Mouse (Mus musculus) ZHBTc4 (cell line): ENCODE measurements around the gene Ush1c.

Experiments used
- DNase-seq: peaks from one replicate; pipeline ENCODE4 v3.0.0-alpha.2; 2011; ENCODE audit warnings: low read depth, low spot score

Gene Ush1c

DNA sequence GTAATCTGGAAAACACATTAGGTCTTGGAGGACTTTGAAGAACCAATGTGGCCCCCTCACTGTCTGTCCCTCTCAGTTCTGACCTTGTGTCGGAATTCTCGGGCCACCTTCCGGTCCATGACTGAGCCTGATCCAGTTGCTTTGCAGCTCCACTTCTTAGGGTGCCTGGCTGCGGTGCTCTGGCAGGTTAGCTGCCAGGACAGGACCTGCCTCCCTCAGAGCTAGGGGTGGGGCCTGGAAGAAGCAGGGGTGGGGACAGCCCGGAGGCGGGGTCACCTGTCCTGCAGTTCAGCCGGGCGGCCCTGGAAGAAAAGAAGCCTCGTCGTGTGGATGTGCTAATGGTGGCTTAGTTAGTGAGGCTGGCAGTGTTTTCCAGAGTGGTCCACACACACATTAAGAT lies at the start of gene Ush1c:
Gene Ush1c (minus strand): TSS at position 158 of the 400 bp plus-strand sequence.
- DNase-seq, result peak; percentile 26

GRCm38 (mm10) chr7:46287051-46287450 lies 48.7 kb upstream of the Ush1c start:
- no peak for DNase-seq

GRCm38 (mm10) chr7:46286391-46286790 lies 48.1 kb upstream of the Ush1c start:
- no peak for DNase-seq

GRCm38 (mm10) chr7:46285161-46285839 lies 47.0 kb upstream of the Ush1c start:
- DNase-seq, result peak; percentile 19

GRCm38 (mm10) chr7:46283681-46284080 lies 45.4 kb upstream of the Ush1c start:
- no peak for DNase-seq

DNA sequence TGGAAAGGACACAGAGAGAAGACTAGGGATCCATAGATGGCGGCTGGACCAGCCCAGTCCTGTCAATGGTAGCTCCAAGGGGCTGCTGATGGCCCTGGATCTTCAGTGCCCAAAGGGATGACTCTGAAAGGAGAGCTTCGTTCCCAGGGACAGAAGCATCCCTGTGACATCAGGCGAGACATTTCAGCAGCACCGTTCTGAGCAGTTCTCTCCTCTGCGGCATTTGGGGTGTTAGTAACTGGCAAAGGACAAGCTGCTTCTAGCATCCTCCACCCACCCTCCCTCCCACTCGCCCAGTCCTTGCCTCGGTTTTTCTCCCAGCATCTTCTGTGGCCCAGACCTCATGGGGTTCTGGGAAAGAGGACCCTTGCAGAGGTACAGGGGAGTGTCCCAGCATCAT lies 44.0 kb upstream of the Ush1c start:
- DNase-seq, result no peak

DNA sequence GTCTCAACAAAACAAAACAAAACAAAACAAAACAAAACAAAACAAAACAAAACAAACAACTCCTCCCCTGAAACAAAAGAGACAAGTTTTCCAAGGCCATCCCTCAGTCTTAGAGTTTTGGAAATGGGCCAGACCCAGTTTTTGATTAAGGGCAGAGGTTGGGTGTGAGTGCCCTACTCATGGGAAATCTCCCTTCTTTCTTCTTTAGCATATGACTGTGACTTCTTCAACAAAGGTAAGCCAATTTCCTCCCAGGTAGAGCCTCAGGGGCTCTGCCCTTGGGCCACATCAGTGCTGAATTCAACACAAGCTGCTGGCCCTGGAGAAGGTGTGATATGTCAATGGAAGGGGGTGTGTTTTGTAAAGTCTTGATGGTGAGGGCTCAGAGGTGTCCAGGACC lies 42.6 kb upstream of the Ush1c start:
- peak; percentile 86 for DNase-seq

DNA sequence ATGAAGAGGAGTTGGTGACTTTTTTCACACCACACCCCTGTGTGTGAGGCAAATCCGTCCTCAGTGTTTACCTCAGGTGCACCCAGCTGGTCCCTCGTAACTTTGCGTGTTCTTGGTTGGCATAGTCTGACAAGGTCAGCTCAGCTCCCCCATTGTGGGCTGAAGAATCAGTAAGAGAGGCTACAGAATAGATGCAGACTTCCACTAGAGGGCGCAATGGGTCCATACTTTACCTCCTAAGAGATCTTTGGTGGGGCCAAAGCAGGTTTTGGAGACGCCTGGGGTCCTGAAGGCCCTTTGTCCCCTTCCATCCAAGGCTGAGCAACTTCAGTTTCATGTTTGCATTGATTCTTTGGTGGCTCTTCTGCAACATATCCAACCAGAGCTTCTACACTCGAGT lies 41.6 kb upstream of the Ush1c start:
- peak; percentile 85 for DNase-seq

- no peak for DNase-seq
Measured at GRCm38 (mm10) chr7:46276156-46276555, 37.9 kb upstream of the Ush1c start.

- peak; percentile 51 for DNase-seq
Measured at GRCm38 (mm10) chr7:46251841-46252240, 13.5 kb upstream of the Ush1c start.

DNA sequence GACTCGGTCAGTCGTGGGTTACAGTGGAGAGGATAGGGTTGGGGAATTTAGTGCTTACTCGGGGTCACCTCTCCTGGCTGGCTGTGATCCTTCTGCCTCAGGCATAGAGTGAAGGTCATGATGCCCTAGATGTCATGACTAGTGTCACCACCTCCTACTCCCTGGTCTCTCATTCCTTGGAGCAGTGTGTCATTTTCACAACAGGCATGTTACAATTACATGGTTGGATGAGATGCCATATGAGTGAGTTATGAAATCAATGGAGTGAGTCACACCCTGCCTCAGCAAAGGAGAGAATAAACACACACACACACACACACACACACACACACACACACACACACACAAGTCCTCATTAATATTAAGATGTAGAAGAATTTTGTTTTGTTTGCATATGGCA lies 9.3 kb upstream of the Ush1c start:
- no peak for DNase-seq

DNA sequence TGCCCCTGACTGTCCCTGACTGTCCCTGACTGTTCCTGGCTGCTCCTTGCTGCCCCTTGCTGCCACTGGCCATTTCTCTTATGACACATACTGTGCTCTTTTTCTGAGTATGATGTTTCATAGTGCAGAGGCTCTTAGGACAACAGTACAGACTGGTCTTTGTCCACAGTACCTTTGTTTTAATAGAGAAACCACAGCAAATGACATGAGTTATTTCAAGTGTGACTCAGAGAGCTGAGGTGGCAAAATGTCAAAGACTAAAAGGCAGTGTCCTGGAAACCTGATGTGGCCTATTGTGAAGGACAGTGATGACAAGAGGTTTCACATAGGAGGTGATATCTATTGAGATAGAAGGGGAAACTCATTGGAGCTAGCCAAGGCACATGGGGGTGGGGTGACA lies 8.6 kb upstream of the Ush1c start:
- no peak for DNase-seq

DNA sequence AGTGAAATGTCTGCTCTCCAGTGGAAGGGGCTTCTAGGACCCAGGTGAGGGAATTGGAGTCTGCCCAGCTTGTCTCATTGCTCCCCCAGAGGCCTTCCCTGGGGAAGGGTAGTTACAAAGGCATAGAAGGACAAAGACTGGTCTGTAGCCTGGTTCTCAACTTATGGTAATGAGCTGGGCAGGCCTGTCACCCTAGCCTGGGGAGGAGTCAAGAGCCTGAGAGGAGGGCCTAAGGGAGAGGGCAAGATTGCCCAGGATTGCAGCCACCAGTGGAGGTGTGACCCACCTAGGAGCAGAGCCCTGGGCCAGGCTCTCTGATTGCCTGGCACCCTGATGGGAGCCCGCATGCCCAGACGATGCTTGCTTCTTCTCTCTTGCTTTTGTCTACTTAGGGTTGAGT lies 2.4 kb upstream of the Ush1c start, which contains the start of gene Otog:
Gene Otog (plus strand): TSS at position 292 of the 400 bp plus-strand sequence.
- no peak for DNase-seq

- no peak for DNase-seq
Measured at GRCm38 (mm10) chr7:46240091-46240490, 1.8 kb upstream of the Ush1c start.

DNA sequence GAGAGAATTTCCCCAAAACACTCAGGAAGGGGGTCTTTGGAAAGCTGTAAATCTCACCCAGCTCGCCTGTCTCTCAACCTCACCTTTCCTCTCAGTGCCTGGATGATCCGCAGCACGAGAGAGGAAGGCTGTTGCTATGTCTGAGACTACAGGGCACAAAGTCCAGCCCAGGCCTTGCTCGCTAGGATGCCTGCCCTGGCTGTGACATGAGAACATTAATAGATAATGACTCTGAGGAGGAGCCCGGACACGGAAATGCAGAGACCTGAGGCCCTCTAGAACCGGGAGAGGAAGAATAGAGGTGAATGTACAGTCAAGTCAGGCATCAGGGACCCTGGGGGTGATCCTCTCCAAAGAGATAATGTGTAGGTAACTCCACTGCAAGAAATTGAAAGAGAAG lies 1.1 kb downstream of the Ush1c start:
- DNase-seq, result no peak

DNA sequence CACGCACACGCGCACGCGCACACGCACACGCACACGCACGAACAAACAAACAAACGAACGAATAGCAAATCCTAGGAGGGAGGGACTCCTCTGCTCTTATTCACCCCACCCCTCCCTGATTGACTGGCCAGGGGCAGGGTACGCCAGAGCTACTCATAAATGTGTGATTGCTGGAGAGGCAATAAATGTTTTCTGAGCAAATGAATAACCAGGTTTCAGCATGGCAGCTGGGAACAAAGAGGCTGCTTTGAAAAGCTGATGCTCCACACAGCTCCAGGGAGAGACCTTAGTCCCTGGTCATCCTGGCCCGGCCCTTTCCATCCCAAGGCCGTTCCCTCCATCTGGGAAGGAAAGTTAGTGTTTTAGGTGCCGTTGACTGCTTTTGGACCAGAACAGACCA lies 1.9 kb downstream of the Ush1c start:
- no peak for DNase-seq

DNA sequence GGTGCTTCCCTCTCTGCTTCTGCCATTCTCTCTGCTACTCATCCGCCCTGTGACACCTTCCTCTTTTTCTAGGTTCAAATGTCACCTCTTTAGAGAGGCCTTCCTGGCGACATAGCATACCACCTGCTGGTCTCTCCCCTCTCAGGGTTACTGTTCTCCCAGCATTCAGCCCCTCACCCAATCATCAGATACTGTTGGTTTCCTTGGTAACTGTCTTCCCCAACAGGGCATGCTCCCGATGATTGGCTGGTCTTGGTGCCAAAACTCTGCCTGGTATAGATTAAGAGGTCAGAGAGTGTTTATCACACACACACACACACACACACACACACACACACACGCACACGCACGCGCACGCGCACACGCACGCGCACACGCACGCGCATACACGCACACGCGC lies 2.4 kb downstream of the Ush1c start:
- DNase-seq, result no peak

- no peak for DNase-seq
Measured at GRCm38 (mm10) chr7:46226936-46227335, 11.4 kb downstream of the Ush1c start.

- DNase-seq, result peak; percentile 24
Measured at GRCm38 (mm10) chr7:46226253-46226652, 12.1 kb downstream of the Ush1c start.

GRCm38 (mm10) chr7:46220591-46221129 lies 17.6 kb downstream of the Ush1c start:
- DNase-seq, result no peak

- peak; percentile 54 for DNase-seq
Measured at GRCm38 (mm10) chr7:46218415-46218814, 19.9 kb downstream of the Ush1c start.

DNA sequence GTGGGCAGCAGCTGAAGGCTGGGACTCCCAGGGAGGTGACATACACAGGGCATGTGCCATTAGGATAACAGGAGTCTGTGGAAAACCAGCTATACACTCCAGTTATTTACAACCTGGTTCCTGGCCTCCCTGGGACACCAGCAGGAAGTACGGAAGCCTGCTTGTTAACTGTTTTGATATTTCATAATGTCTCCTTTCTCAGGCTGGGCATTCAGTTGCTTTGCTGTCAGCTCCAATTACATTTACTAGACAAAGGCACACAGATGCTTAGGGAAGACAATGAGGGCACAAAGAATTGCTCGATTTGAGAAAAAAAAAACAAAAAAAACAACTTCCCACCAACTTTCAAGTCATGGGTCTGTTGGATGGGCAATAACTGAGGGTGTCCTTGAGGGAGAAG lies 21.8 kb downstream of the Ush1c start:
- DNase-seq, result no peak

- no peak for DNase-seq
Measured at GRCm38 (mm10) chr7:46210276-46210675, 28.0 kb downstream of the Ush1c start.

GRCm38 (mm10) chr7:46208131-46208530 lies 30.2 kb downstream of the Ush1c start:
- no peak for DNase-seq
